Mouse (Mus musculus) midbrain, postnatal 0 days (tissue): ENCODE data around the gene Vps29. TPM values are rescaled to one million over a fixed set of nuclear protein-coding genes. Genes with fewer than 3 reads are reported as not detected.

ENCODE experiments used
- ATAC-seq: fragments of 200-750 bp; cut with Nextera tagmentation; 2 replicates; pipeline ENCODE4 v1.8.0; 2017; ENCODE audit warnings: moderate number of reproducible peaks, mild to moderate bottlenecking, moderate TSS enrichment, moderate library complexity; ENCODE audit not compliant: low FRiP score
- DNase-seq: peaks from one replicate; pipeline ENCODE4 v3.0.0-alpha.2; 2015; ENCODE audit warnings: low spot score
- H3K27ac ChIP-seq: fragments of 300-500 bp; sonication (generic); 2 replicates; pipeline ENCODE4 v1.5.1; 2014; ENCODE audit warnings: low read depth, mild to moderate bottlenecking, low read length, mixed read lengths
- H3K27me3 ChIP-seq: fragments of 300-500 bp; sonication (generic); 2 replicates; pipeline ENCODE4 v1.6.1; 2014; ENCODE audit warnings: low read length, control low read depth, mixed read lengths; ENCODE audit not compliant: insufficient read depth
- H3K36me3 ChIP-seq: fragments of 300-500 bp; sonication (generic); 2 replicates; pipeline ENCODE4 v1.6.1; 2014; ENCODE audit warnings: low read length, control low read depth, mixed read lengths; ENCODE audit not compliant: insufficient read depth
- H3K4me1 ChIP-seq: fragments of 300-500 bp; sonication (generic); 2 replicates; pipeline ENCODE4 v1.6.1; 2014; ENCODE audit warnings: mild to moderate bottlenecking, control low read depth, antibody characterized with exemption, low read length, mixed read lengths; ENCODE audit not compliant: insufficient read depth
- H3K4me2 ChIP-seq: fragments of 300-500 bp; sonication (generic); 2 replicates; pipeline ENCODE4 v1.6.1; 2014; ENCODE audit warnings: low read depth, mild to moderate bottlenecking, low read length, mixed read lengths; ENCODE audit not compliant: poor library complexity, severe bottlenecking
- H3K4me3 ChIP-seq: fragments of 300-500 bp; sonication (generic); 2 replicates; pipeline ENCODE4 v1.5.1; 2014; ENCODE audit warnings: low read depth, mild to moderate bottlenecking, low read length, moderate library complexity
- H3K9ac ChIP-seq: fragments of 300-500 bp; sonication (generic); replicated peaks from 2 replicates; pipeline ENCODE4 v1.6.1; 2014; ENCODE audit warnings: mild to moderate bottlenecking, low read length, moderate library complexity, mixed read lengths; ENCODE audit not compliant: poor library complexity, severe bottlenecking
- H3K9me3 ChIP-seq: fragments of 300-500 bp; sonication (generic); 2 replicates; pipeline ENCODE4 v1.6.1; 2016; ENCODE audit warnings: low read length, control low read depth
- CTCF ChIP-seq: IDR thresholded peaks from 2 replicates; pipeline ENCODE4 v1.5.1; 2016; ENCODE audit warnings: antibody characterized with exemption, mild to moderate bottlenecking
- WGBS: fragments of 180-500 bp; shearing (Covaris S2); extraction: QIAGEN DNeasy Blood & Tissue Kit; methylation state at CpG from one replicate; pipeline ENCODE4 v1.1.7; 2014; 5-methylcytosine and 5-hydroxymethylcytosine counted together
- polyA plus RNA-seq: library from polyadenylated mRNA; unstranded; fragments of >200 nt; fragmentation: Nextera tagmentation; extraction: Ambion mirVana; gene quantifications from 2 replicates; pipeline ENCODE4 v1.2.1, GENCODE M21; 2015
- total RNA-seq: library from RNA; depleted of rRNA; stranded (reverse); fragments of >200 nt; gene quantifications from 2 replicates; pipeline ENCODE4 v1.2.3, GENCODE M21; 2014

Gene Vps29
- total and polyA plus RNA-seq, 2 experiments from 2014 or later: 137 to 368 TPM

DNA sequence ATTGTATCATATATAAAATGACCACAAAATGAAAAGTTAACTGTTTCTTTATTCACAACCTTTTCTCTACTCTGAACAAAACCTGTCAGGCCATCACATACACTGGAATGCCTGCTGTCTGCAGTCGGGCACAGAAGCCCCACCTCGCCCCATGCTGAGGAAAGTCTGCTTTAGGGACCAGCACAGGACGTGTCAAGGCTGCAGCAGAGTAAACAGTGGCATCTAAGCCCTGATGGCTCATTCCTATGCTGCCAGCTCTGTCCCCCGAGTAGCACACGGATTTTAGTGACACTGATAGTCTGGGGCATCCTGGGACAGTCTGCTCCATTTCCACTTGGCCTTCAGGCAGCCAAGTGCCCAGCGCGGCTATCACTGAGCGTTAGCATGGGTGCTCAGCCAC, 28.7 kb upstream of the Vps29 start:
- H3K27me3 ChIP-seq: no peaks in the 10 kb centered on the region
- no peak for TF ChIP-seq CTCF
- no peak overlapping the region for H3K4me3 ChIP-seq
- H3K4me2 ChIP-seq: no peak overlapping the region
- DNase-seq: no peak
- no peaks in the 10 kb centered on the region for H3K4me1 ChIP-seq
- 86% methylated on average over 8 of the region's 8 CpGs for WGBS
- no peaks in the 10 kb centered on the region for H3K9me3 ChIP-seq
- peaks cover 31% of the 10 kb centered on the region; the same call in 1 of the 2 replicates for H3K36me3 ChIP-seq
- H3K9ac ChIP-seq: no peak overlapping the region
- no peak for ATAC-seq
- H3K27ac ChIP-seq: no peak overlapping the region

DNA sequence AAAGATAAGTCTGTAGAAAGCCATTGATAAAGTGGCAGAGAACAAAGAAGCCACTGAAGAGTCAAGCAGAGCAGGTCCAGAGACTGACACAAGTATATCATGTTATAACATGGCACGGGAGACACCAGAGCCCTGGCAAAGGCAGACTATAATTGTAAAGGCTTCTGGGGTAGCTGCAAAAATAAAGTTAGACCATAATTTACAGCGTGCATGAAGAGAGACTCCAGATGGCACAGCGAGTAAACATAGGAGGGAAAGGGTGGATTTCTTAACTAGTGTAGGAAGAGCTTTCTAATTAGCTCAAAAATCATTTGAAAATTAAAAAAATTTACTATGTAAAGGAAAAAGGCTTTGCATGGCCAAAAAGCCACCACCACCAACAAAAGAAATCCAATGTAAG, 26.9 kb upstream of the Vps29 start:
- H3K9me3 ChIP-seq: no peaks in the 10 kb centered on the region
- no peaks in the 10 kb centered on the region for H3K4me1 ChIP-seq
- ATAC-seq (no peak), DNase-seq (no peak)
- peaks cover 24% of the 10 kb centered on the region for H3K36me3 ChIP-seq
- 93% methylated on average over 3 of the region's 3 CpGs for WGBS
- no peak overlapping the region for H3K4me2 ChIP-seq
- H3K9ac ChIP-seq: no peak overlapping the region
- H3K27ac ChIP-seq: no peak overlapping the region
- H3K27me3 ChIP-seq: no peaks in the 10 kb centered on the region
- no peak overlapping the region for H3K4me3 ChIP-seq
- no peak for TF ChIP-seq CTCF

DNA sequence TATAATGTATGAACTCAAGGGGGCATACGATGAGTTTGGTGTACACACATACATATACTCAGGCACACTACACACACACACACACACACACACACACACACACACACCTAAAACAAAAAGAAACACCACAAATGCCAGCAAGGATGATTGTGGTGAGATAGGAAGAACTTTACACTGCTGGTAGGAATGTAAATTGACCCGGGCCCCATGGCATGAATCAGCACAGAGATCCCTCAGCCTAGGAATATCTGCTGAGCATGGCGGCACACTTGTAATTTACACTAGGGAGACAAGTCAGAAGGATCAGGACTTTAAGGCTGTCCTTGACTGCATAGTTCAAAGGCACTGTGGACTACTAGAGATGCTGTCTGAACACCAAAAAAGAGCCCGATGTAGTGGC, 23.9 kb upstream of the Vps29 start:
- no peak for TF ChIP-seq CTCF
- H3K4me2 ChIP-seq: no peak overlapping the region
- 83% methylated on average over 4 of the region's 4 CpGs for WGBS
- H3K9ac ChIP-seq: no peak overlapping the region
- no peaks in the 10 kb centered on the region for H3K4me1 ChIP-seq
- ATAC-seq: no peak
- no peak for DNase-seq
- peaks cover 11% of the 10 kb centered on the region; the same call in 1 of the 2 replicates for H3K36me3 ChIP-seq
- no peaks in the 10 kb centered on the region for H3K27me3 ChIP-seq
- H3K4me3 ChIP-seq: no peak overlapping the region
- no peaks in the 10 kb centered on the region for H3K9me3 ChIP-seq
- H3K27ac ChIP-seq: no peak overlapping the region

DNA sequence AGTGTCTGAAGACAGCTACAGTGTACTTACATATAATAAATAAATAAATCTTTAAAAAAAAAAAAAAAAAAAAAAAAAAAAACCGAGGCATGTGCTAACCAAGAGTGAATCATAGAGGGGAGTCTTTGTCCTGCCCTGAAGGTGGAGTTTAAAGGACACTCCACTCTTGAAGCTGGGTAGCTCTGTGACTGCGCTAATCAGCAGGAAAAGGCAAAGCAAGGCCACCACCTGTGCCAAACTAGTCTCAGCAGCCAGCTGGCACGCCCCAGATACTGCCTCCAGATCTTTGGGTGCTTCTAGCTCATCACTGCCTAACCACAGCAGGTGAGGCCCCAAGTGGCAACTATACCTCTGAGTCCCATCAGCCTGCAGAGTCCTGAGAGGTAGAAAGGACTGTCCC, 19.5 kb upstream of the Vps29 start:
- Histone ChIP-seq H3K27ac (no peak overlapping the region), H3K4me2 (no peak overlapping the region), H3K9me3 (no peaks in the 10 kb centered on the region), H3K36me3 (peaks cover 7% of the 10 kb centered on the region; the same call in 1 of the 2 replicates), H3K9ac (no peak overlapping the region), H3K4me1 (no peaks in the 10 kb centered on the region), H3K27me3 (no peaks in the 10 kb centered on the region), H3K4me3 (no peak overlapping the region)
- no peak for DNase-seq
- no peak for TF ChIP-seq CTCF
- 63% methylated on average over 3 of the region's 3 CpGs for WGBS
- ATAC-seq: no peak

DNA sequence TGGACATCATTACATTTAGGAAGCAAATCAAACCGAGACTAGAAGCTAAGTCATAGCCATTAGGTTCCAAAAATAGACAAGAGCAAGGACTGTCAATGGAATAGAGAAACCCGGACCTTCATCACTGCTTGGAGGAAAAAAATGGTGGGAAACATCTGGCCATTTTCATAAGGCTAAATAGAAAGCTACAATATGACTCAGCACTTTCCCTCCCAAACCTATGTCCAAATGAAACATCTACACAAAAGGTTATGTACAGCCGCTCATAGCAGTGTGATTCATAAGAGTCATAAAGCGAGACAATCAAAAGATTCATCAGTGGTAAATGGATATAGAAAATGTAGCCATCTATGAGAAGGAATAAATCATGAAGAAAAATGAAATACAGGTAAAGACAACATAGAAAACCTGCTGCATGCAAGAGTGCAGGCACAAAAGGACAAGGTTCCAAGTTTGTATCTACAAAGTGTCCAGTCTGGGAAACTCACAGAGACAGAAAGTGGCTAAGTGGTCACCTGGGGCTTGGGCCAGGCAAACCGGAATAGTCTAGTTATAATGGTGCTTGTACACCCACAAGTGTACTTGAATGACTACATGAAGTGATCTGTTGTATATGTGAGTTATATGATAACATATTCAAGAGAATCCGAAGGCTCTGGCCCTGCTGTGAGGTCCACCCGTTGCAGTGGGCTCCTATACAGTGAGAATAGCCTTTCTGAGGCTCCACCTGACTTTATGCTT, 17.4 kb upstream of the Vps29 start:
- 93% methylated on average over 7 of the region's 7 CpGs for WGBS
- no peak for ATAC-seq
- H3K27me3 ChIP-seq: no peaks in the 10 kb centered on the region

DNA sequence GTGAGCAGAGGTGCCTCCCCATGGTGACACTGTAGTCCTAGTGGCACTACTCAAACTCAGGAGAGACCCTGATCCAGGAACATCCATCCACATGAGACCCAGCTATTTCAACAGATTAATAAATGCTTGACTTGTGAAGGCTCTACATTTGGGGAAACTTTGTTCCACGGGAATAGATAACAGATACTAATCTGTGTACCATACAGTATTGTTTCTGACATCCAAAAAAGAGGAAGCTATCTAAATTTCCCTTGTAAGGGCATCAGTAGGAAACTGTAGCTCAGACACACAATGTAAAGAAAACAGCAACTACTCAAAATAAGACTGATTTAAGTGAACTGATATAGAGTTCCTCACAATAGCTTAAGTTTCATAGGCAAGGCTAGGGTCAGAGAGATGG, 11.3 kb upstream of the Vps29 start:
- Histone ChIP-seq H3K4me1 (no peaks in the 10 kb centered on the region), H3K4me2 (no peak overlapping the region), H3K9ac (no peak overlapping the region), H3K36me3 (0 out of 2 replicates have a peak, but pooled peaks cover 6% of the 10 kb centered on the region), H3K4me3 (no peak overlapping the region), H3K27ac (no peak overlapping the region), H3K27me3 (no peaks in the 10 kb centered on the region), H3K9me3 (no peaks in the 10 kb centered on the region)
- no peak for ATAC-seq
- WGBS: 73% methylated on average over 1 of the region's 1 CpGs
- no peak for DNase-seq
- no peak for TF ChIP-seq CTCF

More for the DNA sequence above, 17.4 kb upstream of the Vps29 start:
- Histone ChIP-seq H3K9ac (no peak overlapping the region), H3K36me3 (0 out of 2 replicates have a peak, but pooled peaks cover 4% of the 10 kb centered on the region), H3K4me1 (no peaks in the 10 kb centered on the region), H3K4me3 (no peak overlapping the region), H3K9me3 (no peaks in the 10 kb centered on the region), H3K27ac (no peak overlapping the region), H3K4me2 (no peak overlapping the region)
- no peak for TF ChIP-seq CTCF
- no peak for DNase-seq
